Mouse (Mus musculus) cerebellum, adult 9-11 months (tissue): ENCODE measurements around the gene Nipa1.

ENCODE experiments used
- DNase-seq: peaks from one replicate; pipeline ENCODE4 v3.0.0; 2022

Gene Nipa1

GRCm38 (mm10) chr7:55998997-55999396 lies 20.8 kb downstream of the Nipa1 start:
- DNase-seq, result no peak

- no peak for DNase-seq
Measured at GRCm38 (mm10) chr7:55995013-55995412, 24.7 kb downstream of the Nipa1 start.

- no peak for DNase-seq
Measured at GRCm38 (mm10) chr7:55991858-55992257, 27.9 kb downstream of the Nipa1 start.

GRCm38 (mm10) chr7:55991129-55991528 lies 28.6 kb downstream of the Nipa1 start:
- DNase-seq, result no peak

- peak; percentile 66 for DNase-seq
Measured at GRCm38 (mm10) chr7:55986526-55987214, 33.1 kb downstream of the Nipa1 start.

GRCm38 (mm10) chr7:55984754-55985153 lies 35.0 kb downstream of the Nipa1 start:
- DNase-seq, result no peak

- no peak for DNase-seq
Measured at GRCm38 (mm10) chr7:55983107-55983506, 36.6 kb downstream of the Nipa1 start.

- no peak for DNase-seq
Measured at GRCm38 (mm10) chr7:55982010-55982700, 37.6 kb downstream of the Nipa1 start.

- no peak for DNase-seq
Measured at GRCm38 (mm10) chr7:55981511-55981910, 38.2 kb downstream of the Nipa1 start.

- no peak for DNase-seq
Measured at GRCm38 (mm10) chr7:55974429-55974828, 45.3 kb downstream of the Nipa1 start.

GRCm38 (mm10) chr7:55969415-55969814 lies 50.3 kb downstream of the Nipa1 start:
- DNase-seq, result no peak

- DNase-seq, result no peak
Measured at GRCm38 (mm10) chr7:55968258-55968901, 51.4 kb downstream of the Nipa1 start.

- no peak for DNase-seq
Measured at GRCm38 (mm10) chr7:55966866-55967460, 52.8 kb downstream of the Nipa1 start.

- peak; percentile 94 for DNase-seq
Measured at GRCm38 (mm10) chr7:55962004-55962908, 57.5 kb downstream of the Nipa1 start, which contains the start of gene Nipa2. Gene Nipa2 (minus strand): TSS chr7:55962476.

GRCm38 (mm10) chr7:55960506-55960905 lies 59.2 kb downstream of the Nipa1 start:
- DNase-seq, result no peak

- DNase-seq, result no peak
Measured at GRCm38 (mm10) chr7:55959801-55960200, 60.0 kb downstream of the Nipa1 start.

GRCm38 (mm10) chr7:55957916-55958315 lies 61.8 kb downstream of the Nipa1 start:
- DNase-seq, result no peak

- no peak for DNase-seq
Measured at GRCm38 (mm10) chr7:55957178-55957577, 62.6 kb downstream of the Nipa1 start.

- no peak for DNase-seq
Measured at GRCm38 (mm10) chr7:55956054-55956453, 63.7 kb downstream of the Nipa1 start.

- no peak for DNase-seq
Measured at GRCm38 (mm10) chr7:55938341-55938740, 81.4 kb downstream of the Nipa1 start.

- DNase-seq, result no peak
Measured at GRCm38 (mm10) chr7:55935025-55935424, 84.7 kb downstream of the Nipa1 start.

GRCm38 (mm10) chr7:55928649-55929048 lies 91.1 kb downstream of the Nipa1 start:
- no peak for DNase-seq
